Mouse (Mus musculus): ENCODE results near the gene Ldah.

The Ldah gene

GRCm38 (mm10) chr12:8281225-8282017 is 73.5 kb downstream of the Ldah start:
- no peak for DNase-seq (ENCODE audit: low spot score)

- peak; percentile 84 for DNase-seq (ENCODE audit: low spot score)
Measured at GRCm38 (mm10) chr12:8287970-8288369, 80.1 kb downstream of the Ldah start.

DNA sequence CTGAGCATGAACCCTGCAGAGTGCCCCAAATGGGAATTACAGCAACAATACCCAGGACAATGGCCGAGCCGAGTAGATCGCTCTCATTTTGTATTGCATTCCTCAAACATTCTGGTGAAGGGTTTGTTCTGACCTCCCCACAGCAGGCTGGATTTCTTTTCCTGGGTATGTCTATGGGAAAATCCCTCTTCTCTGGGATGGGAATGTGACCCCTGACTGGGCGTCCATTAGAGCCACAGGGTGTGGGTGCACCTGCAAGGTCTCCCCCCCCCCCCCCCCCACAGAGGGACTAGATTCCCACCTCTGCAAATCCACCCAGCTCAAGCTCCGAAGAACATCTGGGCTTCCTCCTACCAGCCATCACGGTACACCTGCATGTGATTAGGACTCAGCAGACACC is 81.2 kb downstream of the Ldah start:
- no peak for DNase-seq (ENCODE audit: low spot score)

DNA sequence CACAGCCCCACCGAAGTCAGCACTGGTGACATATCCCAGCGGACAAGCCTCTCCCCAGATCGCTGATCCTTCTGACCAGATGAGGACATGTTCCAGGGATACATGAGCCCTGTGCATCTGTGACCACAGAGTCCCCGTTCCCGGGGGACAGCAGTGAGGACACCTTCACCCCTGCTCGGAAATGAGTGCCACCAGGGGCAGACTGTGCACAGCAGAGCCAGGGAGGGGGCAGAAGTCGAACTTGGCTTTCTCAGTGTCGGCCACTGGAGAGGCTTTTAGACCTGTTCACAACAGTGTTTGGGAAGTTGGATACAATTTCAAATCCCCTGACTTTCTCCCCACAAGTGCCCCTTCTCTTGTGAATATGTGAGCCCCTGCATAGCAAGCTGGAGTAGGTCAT is 81.6 kb downstream of the Ldah start:
- DNase-seq (ENCODE audit: low spot score): no peak

DNA sequence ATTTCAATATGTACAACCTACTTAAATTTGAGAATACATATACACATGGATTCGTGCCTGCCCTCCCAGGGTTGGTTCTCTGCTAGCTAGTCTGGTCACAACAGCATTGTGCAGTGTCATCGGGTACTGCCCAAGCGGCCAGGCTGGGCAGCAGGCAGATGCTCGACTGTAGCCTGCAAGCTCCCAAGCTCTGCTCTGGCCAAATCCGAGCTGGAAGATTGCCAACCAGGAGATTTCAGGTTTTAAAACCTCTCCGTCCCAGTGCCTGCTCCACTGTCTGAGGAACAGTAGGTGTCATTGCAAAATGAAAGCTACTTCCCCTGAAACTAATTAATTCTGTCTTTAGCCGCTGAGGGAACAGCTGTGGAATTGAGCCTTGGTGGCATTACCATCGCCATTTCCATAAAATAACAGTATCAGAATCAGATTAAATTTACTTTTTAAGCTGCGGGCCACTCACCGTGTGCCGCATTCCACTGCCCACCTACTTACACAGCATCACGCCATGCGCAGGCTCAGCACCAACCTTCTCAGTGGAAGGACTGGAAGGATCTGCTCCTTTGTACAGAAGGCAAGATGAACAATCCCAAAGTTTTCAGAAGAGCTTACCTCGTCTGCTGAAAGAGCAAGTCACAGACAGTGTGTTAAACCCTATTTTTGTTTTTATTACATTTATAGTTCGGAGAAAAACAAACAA is 83.4 kb downstream of the Ldah start:
- DNase-seq (ENCODE audit: low spot score): no peak

DNA sequence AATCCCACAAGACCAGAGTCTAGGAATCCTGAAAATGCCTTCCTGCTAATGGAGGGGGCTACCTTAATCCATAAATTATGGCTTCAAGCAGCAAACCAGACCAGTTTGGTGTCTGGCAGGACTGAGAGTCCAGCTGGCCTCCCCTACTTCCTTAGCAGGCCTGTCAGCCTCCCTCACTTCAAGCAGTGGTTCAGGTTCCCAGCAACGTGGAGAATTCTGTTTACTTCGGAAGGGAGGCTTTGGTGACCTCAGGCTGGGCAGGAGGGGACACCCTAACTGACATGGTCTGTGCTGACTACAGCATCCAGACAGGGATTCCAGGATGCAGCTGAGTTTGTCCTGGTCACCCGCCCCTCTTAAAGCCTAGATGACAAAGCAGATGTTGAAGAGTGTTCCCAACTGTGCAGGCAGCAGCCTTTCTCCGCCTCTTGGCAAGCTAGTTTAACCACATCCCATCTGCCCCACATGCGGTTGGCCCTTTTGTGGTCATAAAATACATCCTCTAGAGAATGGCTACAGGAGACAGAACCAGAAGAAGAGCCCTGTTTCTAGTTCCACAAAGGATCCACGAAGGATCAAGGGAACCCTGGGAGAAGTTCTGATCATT is 87.5 kb downstream of the Ldah start:
- no peak for DNase-seq (ENCODE audit: low spot score)

DNA sequence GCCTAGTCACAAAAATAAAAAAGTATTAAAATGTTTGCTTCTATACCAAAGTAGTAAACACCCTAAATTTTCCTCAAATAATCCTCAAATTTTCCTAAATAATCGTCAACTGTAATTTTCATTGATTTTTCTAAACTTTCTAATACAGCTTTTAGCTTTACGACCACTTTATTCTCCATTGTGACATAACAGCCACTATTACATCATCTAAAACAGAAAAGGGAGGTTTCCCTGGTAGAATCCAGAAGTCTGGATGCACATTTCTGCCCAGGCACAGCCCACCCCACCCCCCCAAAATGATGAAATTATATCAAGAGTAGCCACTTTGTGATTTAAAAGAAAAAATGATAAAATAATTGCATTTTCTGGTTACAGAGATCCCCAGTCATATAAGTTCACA is 88.2 kb downstream of the Ldah start:
- DNase-seq (ENCODE audit: low spot score): no peak

DNA sequence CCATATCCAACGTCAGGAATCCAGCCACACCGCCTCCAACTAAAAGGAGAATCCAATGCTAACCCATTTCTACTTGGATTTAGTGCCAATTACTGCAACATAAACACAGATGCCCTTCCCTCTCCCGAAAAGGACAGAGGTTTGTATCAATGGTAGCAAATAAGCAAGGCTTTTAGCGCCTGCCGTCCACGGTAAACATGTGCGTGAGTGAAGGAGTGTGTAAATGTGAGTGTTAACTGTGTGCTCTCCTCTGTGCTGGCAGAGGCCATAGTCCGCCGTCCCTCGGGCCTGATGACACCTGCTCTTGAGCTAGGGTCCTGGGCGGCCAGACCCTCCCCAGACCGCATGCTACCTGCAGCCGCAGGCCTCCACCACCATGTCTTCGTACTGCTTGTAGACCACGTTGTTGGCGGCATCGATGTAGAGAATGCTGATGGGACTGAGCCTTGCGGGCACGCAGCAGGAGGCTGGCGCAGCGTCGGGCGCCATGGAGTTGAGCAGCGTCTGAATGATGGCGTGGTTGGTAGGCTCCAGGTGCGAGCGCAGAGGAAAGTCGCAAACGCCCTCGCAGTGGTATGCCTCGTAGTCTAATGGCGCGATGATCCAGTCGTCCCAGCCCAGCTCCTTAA is 89.8 kb downstream of the Ldah start:
- DNase-seq (ENCODE audit: low spot score): no peak

GRCm38 (mm10) chr12:8298361-8299142 is 90.6 kb downstream of the Ldah start:
- DNase-seq (ENCODE audit: low spot score): no peak

DNA sequence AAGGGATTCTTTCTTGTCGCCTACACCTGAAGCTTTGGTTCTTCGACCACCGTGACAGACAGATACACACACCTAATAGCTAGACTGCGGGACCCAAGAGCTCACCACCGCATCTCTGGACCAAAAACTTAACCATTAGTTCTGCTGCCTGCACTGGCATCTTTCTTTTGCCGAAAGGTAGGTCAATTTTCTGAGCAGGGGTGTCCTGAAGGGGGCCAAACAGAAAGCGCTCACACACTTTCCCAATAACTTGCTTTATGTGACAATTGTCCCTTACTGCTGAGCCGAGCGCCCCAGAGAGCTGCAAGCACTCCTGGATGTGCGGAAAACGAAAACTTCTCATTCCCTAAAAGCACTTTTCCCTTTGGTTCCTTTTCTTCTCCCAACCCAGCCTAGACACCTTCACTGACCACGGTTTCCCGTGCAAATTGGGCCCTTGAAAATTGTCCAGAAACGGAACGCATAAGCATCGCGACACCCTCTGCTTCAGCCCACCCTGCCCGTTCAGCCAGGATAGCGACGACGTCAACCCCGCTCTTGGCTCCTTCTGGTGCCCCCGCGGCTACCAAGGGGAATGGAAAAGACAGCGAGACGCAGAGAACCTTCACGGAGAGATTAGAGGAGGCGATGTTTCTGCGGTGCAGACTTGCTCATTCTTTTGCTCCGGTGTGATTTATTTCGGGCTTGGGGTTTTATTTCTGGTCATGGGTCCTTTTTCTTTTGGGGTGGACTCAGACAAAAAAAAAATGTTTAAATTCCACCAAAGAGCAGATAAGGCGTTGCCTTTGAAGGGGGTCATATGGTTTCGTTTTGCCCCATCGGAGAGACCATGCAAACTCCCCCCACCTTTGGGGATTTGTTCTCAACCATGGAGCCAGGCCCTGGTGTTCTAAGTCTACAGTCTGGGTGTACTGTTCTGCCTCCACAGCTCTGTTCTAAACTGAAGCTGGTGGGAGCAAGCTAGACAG is 91.5 kb downstream of the Ldah start:
- no peak for DNase-seq (ENCODE audit: low spot score)

- no peak for DNase-seq (ENCODE audit: low spot score)
Measured at GRCm38 (mm10) chr12:8300111-8300480, 92.2 kb downstream of the Ldah start.

DNA sequence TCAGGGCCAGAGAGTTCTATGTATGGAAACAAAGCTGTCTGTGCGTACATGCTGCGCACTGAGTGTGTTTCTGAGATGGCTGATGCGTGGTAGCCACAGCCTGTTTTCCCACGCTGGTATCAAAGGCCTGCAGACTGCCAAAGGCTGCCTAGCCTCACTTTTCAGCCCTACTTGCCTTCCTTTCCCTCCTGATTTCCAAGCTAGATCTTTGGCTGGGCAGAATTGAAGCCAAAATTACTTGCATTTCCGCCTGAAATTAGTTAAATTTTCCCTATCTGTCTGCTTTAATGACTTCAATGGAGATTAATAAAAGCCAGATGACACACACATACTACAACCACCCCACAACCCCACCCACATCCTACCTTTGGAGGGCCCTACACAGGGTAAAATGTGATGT is 92.6 kb downstream of the Ldah start:
- DNase-seq (ENCODE audit: low spot score): no peak

DNA sequence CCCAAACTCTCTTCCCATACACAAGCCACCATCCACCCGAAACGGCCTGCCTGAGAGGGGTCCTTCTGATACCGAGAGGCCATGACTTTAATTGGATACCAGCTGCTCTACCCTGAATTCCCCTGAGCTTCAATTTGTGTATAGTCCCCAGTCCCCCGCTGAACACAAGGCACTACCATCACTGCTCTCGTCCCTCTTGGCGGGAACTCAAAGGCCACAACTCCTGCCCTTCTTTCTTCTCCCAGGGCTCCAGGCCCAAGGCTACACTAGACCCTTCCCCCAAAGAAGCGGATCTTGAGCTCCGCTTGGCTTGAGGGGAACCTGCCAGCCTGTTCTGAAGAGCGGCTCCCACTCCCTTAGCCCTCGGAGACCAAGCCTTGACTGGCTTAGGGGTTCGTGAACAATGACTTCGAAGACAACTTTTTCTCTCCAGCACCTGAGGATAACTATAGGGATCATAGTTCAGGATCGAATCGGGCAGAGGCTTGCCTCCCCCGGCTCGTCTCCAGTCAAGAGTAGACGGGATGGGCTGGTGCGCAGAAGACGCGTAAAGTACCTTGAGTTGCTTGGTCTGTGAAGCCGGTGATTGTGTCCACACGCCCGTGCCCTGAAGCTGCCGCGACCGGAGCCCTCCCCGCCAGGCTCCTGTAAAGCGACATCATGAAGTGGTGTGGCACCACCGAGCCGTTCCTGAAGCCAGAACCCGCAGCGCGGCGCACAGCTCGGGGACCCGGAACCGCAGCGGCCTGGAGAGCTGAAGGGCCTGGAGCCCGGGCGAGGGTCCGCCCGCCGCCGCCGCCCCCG is 93.3 kb downstream of the Ldah start:
- DNase-seq (ENCODE audit: low spot score): no peak

DNA sequence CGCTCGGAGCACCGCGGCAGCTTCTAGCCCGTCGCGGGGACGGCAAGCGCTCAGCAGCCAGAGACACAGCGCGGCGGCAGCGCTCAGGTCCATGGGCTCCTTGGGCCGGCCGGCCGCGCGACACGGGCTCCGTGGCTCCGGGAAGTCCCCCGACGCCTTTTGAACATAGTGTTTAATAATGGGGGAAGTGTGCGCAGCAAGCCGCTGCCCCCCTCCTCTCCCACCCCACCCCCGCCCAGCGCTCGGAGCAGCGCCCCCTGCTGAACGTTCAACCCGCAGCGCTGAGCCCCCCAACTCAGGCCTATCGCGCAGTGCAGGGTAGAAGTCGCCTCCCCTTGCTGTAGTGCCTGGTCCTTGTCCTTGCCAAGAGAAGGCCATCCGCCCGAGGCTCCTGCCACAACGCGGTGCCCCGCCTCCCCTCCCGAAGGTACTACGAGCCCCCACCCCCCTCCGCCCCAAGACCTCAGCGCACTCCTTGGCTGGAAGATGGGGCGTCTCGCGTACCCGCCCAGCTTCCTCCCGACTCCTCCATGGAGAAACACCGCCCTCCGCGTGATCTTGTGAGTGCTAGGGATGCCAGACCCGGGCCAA is 94.0 kb downstream of the Ldah start, which contains the start of gene Gdf7:
Gene Gdf7, minus strand, starts transcription at position 114 of the 591 bp plus-strand sequence.
- DNase-seq (ENCODE audit: low spot score): no peak

DNA sequence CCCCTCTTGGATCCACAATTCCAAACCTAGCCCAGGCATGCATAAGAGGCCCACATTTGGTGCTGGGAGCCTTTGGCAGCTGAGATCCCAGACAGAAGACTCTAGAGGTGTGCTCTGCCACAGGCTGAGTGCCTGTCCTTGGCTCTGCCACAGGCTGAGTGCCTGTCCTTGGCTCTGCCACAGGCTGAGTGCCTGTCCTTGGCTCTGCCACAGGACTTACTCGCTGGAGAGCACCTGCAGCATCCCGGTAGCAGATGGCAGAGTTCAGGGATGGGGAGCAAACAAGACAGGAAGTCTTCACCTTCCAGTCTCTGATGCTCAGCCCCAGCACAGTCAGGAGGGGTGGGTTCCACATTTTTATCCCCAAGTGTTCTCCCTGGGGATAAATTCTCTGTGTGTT is 97.4 kb downstream of the Ldah start:
- DNase-seq (ENCODE audit: low spot score): no peak

GRCm38 (mm10) chr12:8306432-8306831 is 98.5 kb downstream of the Ldah start:
- DNase-seq (ENCODE audit: low spot score): peak; percentile 81

DNA sequence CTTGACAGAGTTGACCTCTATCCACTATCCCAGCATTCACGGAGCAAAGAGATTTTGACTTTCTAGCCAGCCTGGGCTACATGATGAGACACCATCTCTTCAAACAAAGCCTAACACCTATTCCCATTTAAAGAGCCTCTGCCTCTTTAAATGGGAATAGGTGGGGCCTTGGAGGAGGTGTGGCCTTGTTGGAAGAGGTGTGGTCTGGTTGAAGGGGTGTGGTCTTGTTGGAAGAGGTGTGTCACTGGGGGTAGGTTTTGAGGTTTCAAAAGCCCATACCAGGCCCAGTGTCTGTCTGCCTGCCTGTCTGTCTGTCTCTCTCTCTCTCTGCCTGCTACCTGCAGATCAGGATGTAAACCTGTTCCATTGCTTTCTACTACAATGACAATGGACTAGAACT is 99.0 kb downstream of the Ldah start:
- DNase-seq (ENCODE audit: low spot score): no peak

GRCm38 (mm10) chr12:8310992-8311391 is 103.1 kb downstream of the Ldah start:
- DNase-seq (ENCODE audit: low spot score): no peak

DNA sequence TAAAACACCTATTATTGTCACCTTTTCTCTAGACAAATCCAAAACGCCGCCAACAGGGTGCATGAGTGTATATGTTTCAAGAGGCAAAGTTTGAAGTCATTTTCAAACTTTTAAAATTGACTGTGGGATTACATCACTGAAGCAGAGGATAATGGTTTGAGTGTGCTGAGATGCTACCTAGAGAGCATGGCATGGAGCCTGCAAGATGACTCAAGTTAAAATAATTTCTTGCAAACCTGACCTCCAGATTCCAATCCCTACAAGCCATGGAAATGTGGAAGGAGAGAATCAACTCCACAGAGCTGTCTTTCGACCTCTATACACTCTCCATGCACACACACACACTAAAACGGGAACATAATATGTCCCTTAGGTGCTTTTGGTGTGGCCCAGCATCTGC is 104.4 kb downstream of the Ldah start:
- no peak for DNase-seq (ENCODE audit: low spot score)
